Mouse (Mus musculus) myocyte (in vitro differentiated cells): ENCODE data around the gene Dao. TPM values are rescaled to one million over a fixed set of nuclear protein-coding genes. Genes with fewer than 3 reads are reported as not detected.

ENCODE experiments used
- H3K27me3 ChIP-seq: one replicate; pipeline ENCODE4 v1.6.1; 2011; ENCODE audit not compliant: control insufficient read depth, insufficient read depth, insufficient read length
- H3K36me3 ChIP-seq: one replicate; pipeline ENCODE4 v1.6.1; 2011; ENCODE audit not compliant: control insufficient read depth, insufficient read depth
- H3K4me2 ChIP-seq: one replicate; pipeline ENCODE4 v1.6.1; 2011; ENCODE audit warnings: low read depth, control low read depth
- H3K4me3 ChIP-seq: one replicate; pipeline ENCODE4 v1.5.1; 2011; ENCODE audit warnings: mild to moderate bottlenecking, control low read depth, moderate library complexity
- H3K79me2 ChIP-seq: one replicate; pipeline ENCODE4 v1.6.1; 2011; ENCODE audit not compliant: control insufficient read depth, insufficient read depth
- H3ac ChIP-seq: one replicate; pipeline ENCODE4 v1.6.1; 2011; ENCODE audit not compliant: control insufficient read depth, insufficient read length
- CEBPB ChIP-seq: IDR thresholded peaks from 2 replicates; pipeline ENCODE4 v1.6.1; 2011; ENCODE audit warnings: mild to moderate bottlenecking, moderate library complexity; ENCODE audit not compliant: poor library complexity, insufficient read depth, severe bottlenecking
- E2F4 ChIP-seq: IDR thresholded peaks from one replicate; pipeline ENCODE4 v1.6.1; 2011; ENCODE audit warnings: mild to moderate bottlenecking, control low read depth, moderate library complexity; ENCODE audit not compliant: insufficient read depth
- MAX ChIP-seq: IDR thresholded peaks from one replicate; pipeline ENCODE4 v1.6.1; 2011; ENCODE audit warnings: low read depth, mild to moderate bottlenecking, control low read depth
- MYOD1 ChIP-seq, 3 experiments: IDR thresholded peaks; one replicate each; pipeline ENCODE4 v1.6.1; 2011; ENCODE audit warnings: control low read depth in 2 of 3, low read depth in 2 of 3, mild to moderate bottlenecking in 2 of 3, moderate library complexity in 1 of 3; ENCODE audit not compliant: insufficient read length in 2 of 3, control insufficient read depth in 1 of 3
- MYOG ChIP-seq, 3 experiments: IDR thresholded peaks; one replicate each; pipeline ENCODE4 v1.6.1; 2011; ENCODE audit warnings: control low read depth in 2 of 3, low read depth in 2 of 3, mild to moderate bottlenecking in 2 of 3; ENCODE audit not compliant: insufficient read length in 2 of 3, control insufficient read depth in 1 of 3, insufficient read depth in 1 of 3
- POLR2A ChIP-seq: IDR thresholded peaks from one replicate; pipeline ENCODE4 v1.6.1; 2011; ENCODE audit warnings: low read depth, mild to moderate bottlenecking, control low read depth, moderate library complexity; ENCODE audit not compliant: insufficient read length
- POLR2AphosphoS2 ChIP-seq: IDR thresholded peaks from one replicate; pipeline ENCODE4 v1.6.1; 2011; ENCODE audit warnings: low read depth, control low read depth; ENCODE audit not compliant: insufficient read length
- REST ChIP-seq: IDR thresholded peaks from one replicate; pipeline ENCODE4 v1.6.1; 2011; ENCODE audit warnings: mild to moderate bottlenecking, control low read depth, moderate library complexity; ENCODE audit not compliant: insufficient read depth, insufficient read length
- SRF ChIP-seq: IDR thresholded peaks from one replicate; pipeline ENCODE4 v1.6.1; 2011; ENCODE audit warnings: low read depth; ENCODE audit not compliant: control insufficient read depth, insufficient read length
- TCF12 ChIP-seq: IDR thresholded peaks from one replicate; pipeline ENCODE4 v1.6.1; 2011; ENCODE audit warnings: mild to moderate bottlenecking, control low read depth; ENCODE audit not compliant: poor library complexity, insufficient read depth, severe bottlenecking
- TCF3 ChIP-seq: IDR thresholded peaks from one replicate; pipeline ENCODE4 v1.6.1; 2011; ENCODE audit warnings: low read depth, control low read depth; ENCODE audit not compliant: insufficient read length
- USF1 ChIP-seq: IDR thresholded peaks from one replicate; pipeline ENCODE4 v1.6.1; 2011; ENCODE audit warnings: low read depth, mild to moderate bottlenecking, control low read depth, moderate library complexity
- polyA plus RNA-seq: library from polyadenylated mRNA; unstranded; fragments of >200 nt; fragmentation: generic; extraction: Trizol; gene quantifications from one replicate; pipeline ENCODE4 v1.2.1, GENCODE M21; 2012; ENCODE audit warnings: missing spikeins

The Dao gene
- polyA plus RNA-seq, 1 experiment, result not detected

DNA sequence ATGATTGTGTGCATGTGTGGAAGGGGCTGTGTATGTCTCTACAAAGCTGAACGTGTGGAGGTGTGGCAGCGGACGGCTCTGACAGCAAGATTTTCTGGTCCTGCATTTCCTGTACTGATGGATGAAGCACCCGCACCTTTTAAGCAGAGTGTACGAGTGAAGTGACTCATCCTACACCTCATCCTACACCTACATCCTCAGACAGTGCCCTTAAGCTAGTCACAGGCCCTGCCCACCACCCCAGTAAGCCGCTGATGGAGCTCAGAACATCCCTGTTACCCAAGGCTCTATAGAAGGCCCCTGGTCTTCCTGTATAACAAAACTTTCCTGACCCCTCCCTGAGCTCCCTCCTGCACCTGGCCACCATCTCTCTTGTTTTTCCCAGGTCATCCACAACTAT, 20.9 kb downstream of the Dao start:
- Histone ChIP-seq H3K4me2 (no peak overlapping the region), H3K79me2 (no peaks in the 10 kb centered on the region), H3K4me3 (no peak overlapping the region), H3ac (no peak overlapping the region), H3K27me3 (peaks cover 2% of the 10 kb centered on the region), H3K36me3 (no peaks in the 10 kb centered on the region)
- no peak for TF ChIP-seq POLR2AphosphoS2
- no peak for TF ChIP-seq MYOG (IDR thresholded peaks at IDR 0.05; ENCODE audit: control insufficient read depth in 1 of 3, insufficient read depth in 1 of 3, insufficient read length in 2 of 3, low read depth in 2 of 3)
- TF ChIP-seq MYOD1 (IDR thresholded peaks at IDR 0.05; ENCODE audit: control insufficient read depth in 1 of 3, insufficient read length in 2 of 3, low read depth in 2 of 3), result no peak
- no peak for TF ChIP-seq TCF3
- no peak for TF ChIP-seq POLR2A
- TF ChIP-seq SRF, result no peak
- TF ChIP-seq CEBPB, result no peak
- TF ChIP-seq E2F4, result no peak
- no peak for TF ChIP-seq TCF12
- no peak for TF ChIP-seq REST
- TF ChIP-seq MAX, result no peak
- no peak for TF ChIP-seq USF1

DNA sequence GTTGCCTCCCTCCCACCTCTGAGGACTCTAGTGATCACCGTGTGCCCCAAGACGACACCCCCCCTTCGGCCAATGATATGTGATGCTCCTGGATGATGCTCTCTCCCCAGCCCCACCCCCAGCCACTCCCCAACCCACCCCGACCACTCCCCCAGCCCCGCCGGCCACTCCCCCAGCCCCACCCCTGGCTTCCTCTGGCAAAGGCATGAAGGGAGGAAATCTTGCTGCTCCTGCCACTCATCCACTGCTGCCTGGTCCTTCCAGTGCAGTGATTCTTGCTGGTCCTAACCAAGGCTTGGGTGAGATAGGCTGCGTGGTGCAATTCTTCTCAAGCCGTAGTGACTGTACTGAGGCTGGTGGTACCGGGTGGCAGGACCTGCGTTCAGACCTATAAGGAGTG, 21.4 kb downstream of the Dao start:
- H3K4me2 ChIP-seq, result no peak overlapping the region
- H3K36me3 ChIP-seq, result no peaks in the 10 kb centered on the region
- H3K79me2 ChIP-seq, result no peaks in the 10 kb centered on the region
- no peaks in the 10 kb centered on the region for H3K27me3 ChIP-seq
- H3ac ChIP-seq, result no peak overlapping the region
- H3K4me3 ChIP-seq, result no peak overlapping the region
- TF ChIP-seq SRF, result no peak

DNA sequence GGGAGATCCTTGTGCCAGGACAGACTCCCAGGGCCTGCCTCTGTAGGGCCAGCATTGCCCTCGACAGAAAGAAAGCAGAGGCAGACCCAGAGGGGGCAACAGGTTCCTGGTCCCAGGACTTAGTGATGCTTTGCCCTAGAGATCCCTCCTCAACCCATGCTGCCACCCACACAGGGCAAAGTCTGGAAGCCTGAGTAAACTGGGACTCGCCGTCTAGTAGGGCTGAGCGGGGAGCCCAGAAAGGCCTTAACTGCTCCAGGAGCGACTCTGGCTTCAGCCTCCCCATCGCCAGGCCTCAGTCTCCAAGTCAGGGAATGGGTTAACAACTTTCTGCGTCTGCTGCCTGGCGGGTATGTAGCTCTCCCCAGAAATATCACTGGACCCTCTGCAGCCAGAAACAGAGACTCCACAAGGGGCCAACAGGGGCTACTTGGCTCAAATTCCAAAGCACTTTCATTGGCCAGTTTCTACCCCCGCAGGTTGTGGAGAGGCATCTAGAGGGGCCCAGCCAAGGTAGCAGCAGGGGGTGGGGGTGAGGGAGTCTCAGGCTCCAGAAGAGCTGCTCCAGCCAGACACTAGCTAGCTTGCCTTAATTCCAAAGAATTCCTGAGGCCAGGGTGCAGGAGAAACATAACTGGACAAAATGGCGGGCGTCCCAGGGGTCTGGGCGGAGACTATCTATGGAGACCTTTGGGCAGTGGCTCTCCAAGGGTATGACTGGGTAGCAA, 23.9 kb downstream of the Dao start:
- no peaks in the 10 kb centered on the region for H3K79me2 ChIP-seq
- H3ac ChIP-seq, result no peak overlapping the region
- H3K4me2 ChIP-seq, result no peak overlapping the region
- TF ChIP-seq POLR2AphosphoS2 (no peak), MYOG (IDR thresholded peaks at IDR 0.05; ENCODE audit: control insufficient read depth in 1 of 3, insufficient read depth in 1 of 3, insufficient read length in 2 of 3, low read depth in 2 of 3) (no peak), REST (no peak), TCF3 (no peak), CEBPB (no peak), USF1 (no peak), MYOD1 (IDR thresholded peaks at IDR 0.05; ENCODE audit: control insufficient read depth in 1 of 3, insufficient read length in 2 of 3, low read depth in 2 of 3) (no peak), SRF (no peak), MAX (no peak)
- H3K36me3 ChIP-seq, result no peaks in the 10 kb centered on the region
- H3K27me3 ChIP-seq, result no peaks in the 10 kb centered on the region
- no peak overlapping the region for H3K4me3 ChIP-seq

DNA sequence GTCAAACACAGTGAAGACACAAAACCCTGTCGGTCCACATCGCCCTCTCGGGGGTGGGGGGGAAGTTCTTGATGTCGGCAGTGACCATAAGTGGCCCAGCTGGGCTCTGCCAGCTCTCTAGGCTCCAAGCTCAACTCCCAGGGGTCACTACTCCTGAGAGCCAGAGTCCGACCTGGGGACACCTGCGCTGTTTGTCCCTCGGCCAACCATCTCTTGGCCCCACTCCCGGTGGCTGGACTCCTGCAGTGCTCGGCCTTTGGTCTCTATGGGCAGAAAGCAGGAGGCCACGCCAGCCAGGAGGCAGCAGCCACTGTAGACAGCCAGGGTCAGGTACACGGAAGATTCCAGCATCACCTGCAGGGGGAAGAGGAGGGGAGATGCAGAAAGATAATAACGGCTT, 24.6 kb downstream of the Dao start:
- H3K79me2 ChIP-seq, result no peaks in the 10 kb centered on the region
- H3K4me2 ChIP-seq, result no peak overlapping the region
- TF ChIP-seq REST, result no peak
- no peak for TF ChIP-seq SRF
- TF ChIP-seq CEBPB, result no peak
- no peak for TF ChIP-seq MYOG (IDR thresholded peaks at IDR 0.05; ENCODE audit: control insufficient read depth in 1 of 3, insufficient read depth in 1 of 3, insufficient read length in 2 of 3, low read depth in 2 of 3)
- TF ChIP-seq E2F4, result no peak
- H3K36me3 ChIP-seq, result no peaks in the 10 kb centered on the region
- no peak overlapping the region for H3K4me3 ChIP-seq
- H3ac ChIP-seq, result no peak overlapping the region
- no peaks in the 10 kb centered on the region for H3K27me3 ChIP-seq

DNA sequence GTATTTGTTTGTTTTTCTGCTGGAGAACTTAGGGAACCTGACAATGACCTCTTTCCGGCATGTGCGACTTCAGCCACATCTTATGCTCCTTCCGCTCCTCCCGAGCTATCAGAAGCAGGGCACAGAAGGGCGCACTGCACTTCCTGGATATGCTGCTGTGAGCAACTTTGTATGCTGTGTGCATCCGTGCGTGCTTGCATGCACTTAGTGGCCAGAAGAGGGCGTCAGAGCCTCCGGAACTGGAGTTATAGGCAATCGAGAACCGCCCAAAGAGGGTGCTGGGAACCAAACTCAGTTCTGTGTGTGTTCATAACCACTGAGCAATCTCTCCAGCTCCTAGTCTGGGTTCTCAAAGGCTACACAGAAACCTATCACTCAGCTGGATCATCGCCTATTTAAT, 27.1 kb downstream of the Dao start:
- no peak for TF ChIP-seq CEBPB
- no peak for TF ChIP-seq E2F4
- TF ChIP-seq MYOG (IDR thresholded peaks at IDR 0.05; ENCODE audit: control insufficient read depth in 1 of 3, insufficient read depth in 1 of 3, insufficient read length in 2 of 3, low read depth in 2 of 3), result no peak
- no peak for TF ChIP-seq REST
- TF ChIP-seq POLR2AphosphoS2, result no peak
- no peak for TF ChIP-seq USF1
- no peak for TF ChIP-seq TCF3
- TF ChIP-seq POLR2A, result no peak
- Histone ChIP-seq H3ac (no peak overlapping the region), H3K4me2 (no peak overlapping the region), H3K79me2 (no peaks in the 10 kb centered on the region), H3K4me3 (no peak overlapping the region), H3K27me3 (peaks cover 20% of the 10 kb centered on the region), H3K36me3 (no peaks in the 10 kb centered on the region)
